Mouse (Mus musculus) ES-Bruce4 (cell line): Measurements from ENCODE around the gene Runx2. TPM values are rescaled to one million over a fixed set of nuclear protein-coding genes. Genes with fewer than 3 reads are reported as not detected.

Source experiments
- H3K27ac ChIP-seq: 2 replicates; pipeline ENCODE4 v1.5.1; 2012; ENCODE audit warnings: low read length, inconsistent platforms; ENCODE audit not compliant: insufficient read depth
- H3K27me3 ChIP-seq: 2 replicates; pipeline ENCODE4 v1.6.1; 2012; ENCODE audit warnings: mild to moderate bottlenecking, low read length, inconsistent platforms; ENCODE audit not compliant: control insufficient read depth, poor library complexity, insufficient read depth, severe bottlenecking
- H3K36me3 ChIP-seq: 2 replicates; pipeline ENCODE4 v1.6.1; 2012; ENCODE audit warnings: inconsistent platforms, mild to moderate bottlenecking, low read length, moderate library complexity; ENCODE audit not compliant: control insufficient read depth, poor library complexity, insufficient read depth, severe bottlenecking
- H3K4me1 ChIP-seq: one replicate; pipeline ENCODE4 v1.8.1; 2011; ENCODE audit warnings: low read length; ENCODE audit not compliant: control insufficient read depth, insufficient read depth
- H3K4me3 ChIP-seq: 2 replicates; pipeline ENCODE4 v1.5.1; 2011; ENCODE audit warnings: low read depth, mild to moderate bottlenecking, low read length
- H3K9ac ChIP-seq: 2 replicates; pipeline ENCODE4 v1.6.1; 2012; ENCODE audit warnings: low read depth, mild to moderate bottlenecking, inconsistent platforms; ENCODE audit not compliant: poor library complexity, severe bottlenecking
- H3K9me3 ChIP-seq: replicated peaks from 2 replicates; pipeline ENCODE4 v1.6.1; 2012; ENCODE audit warnings: mild to moderate bottlenecking, low read length, inconsistent platforms; ENCODE audit not compliant: control insufficient read depth, poor library complexity, insufficient read depth, severe bottlenecking
- CTCF ChIP-seq: IDR thresholded peaks from one replicate; pipeline ENCODE4 v1.8.1; 2011; ENCODE audit warnings: low read depth, low read length
- EP300 ChIP-seq: IDR thresholded peaks from 2 replicates; pipeline ENCODE4 v1.6.1; 2011; ENCODE audit warnings: low read depth, low read length; ENCODE audit not compliant: insufficient read depth
- POLR2A ChIP-seq: IDR thresholded peaks from one replicate; pipeline ENCODE4 v1.8.1; 2011; ENCODE audit warnings: low read length; ENCODE audit not compliant: insufficient read depth
- polyA plus RNA-seq: library from polyadenylated mRNA; stranded (reverse); fragments of >200 nt; gene quantifications from 2 replicates; pipeline ENCODE4 v1.2.4, GENCODE M21; 2011; ENCODE audit warnings: low read depth; ENCODE audit not compliant: missing spikeins, insufficient read depth, insufficient read length

The Runx2 gene
- polyA plus RNA-seq, 1 experiment, result 0.39 TPM

DNA sequence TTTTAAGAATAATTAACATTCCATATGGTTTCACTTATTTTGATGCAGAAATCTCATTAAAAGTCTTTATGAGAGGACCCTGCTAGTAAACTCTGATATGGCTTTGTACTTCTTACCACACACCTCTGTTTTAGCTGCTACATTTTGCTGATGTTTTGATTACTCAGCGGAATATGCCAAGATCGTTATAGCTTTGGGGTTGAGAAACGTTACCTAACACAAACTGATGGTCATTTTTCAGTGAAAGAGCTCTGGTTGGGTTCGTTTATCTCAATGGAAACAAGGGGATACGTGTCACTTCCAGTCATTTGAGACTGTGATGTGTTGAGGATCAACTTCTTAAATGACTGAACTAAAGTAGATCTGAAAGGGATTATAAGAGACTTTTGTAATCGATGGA is 203.8 kb downstream of the Runx2 start:
- Histone ChIP-seq H3K9me3 (no peaks in the 10 kb centered on the region), H3K4me1 (no peaks in the 10 kb centered on the region), H3K9ac (no peak overlapping the region), H3K27ac (no peak overlapping the region), H3K4me3 (no peak overlapping the region), H3K27me3 (no peaks in the 10 kb centered on the region), H3K36me3 (no peaks in the 10 kb centered on the region)
- TF ChIP-seq EP300, result no peak

DNA sequence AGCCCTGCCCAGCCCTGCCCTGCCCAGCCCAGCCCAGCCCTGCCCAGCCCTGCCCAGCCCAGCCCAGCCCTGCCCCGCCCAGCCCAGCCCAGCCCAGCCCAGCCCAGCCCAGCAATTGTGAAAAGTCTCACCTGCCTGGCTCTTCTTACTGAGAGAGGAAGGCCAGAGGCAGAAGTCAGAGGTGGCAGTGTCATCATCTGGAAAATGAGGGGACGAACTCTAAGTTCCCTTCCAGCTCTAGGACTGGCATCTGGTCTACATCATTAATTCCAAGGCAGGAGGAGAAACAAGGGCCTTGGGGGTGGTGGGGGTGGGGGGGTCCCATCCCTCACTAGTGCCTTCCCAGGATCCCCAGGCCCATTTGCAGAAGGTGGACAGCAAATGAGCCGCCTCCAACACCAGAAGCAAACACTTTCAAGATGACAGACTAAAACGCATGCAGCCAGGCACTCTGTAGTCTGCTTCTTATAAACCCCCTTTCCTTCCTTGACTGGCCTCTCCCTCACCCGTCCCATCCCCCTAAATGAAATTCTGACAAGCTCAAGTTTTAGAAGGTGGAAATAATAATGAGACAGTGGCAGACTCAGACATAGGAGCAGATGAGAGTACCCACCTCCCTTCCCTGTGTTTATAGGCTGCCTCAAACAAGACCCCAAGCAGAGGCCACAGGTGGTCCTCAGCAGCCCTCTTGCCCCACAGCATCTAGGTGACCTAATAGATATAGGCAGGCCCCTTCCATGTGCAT is 204.5 kb downstream of the Runx2 start:
- no peaks in the 10 kb centered on the region for H3K27me3 ChIP-seq
- H3K27ac ChIP-seq, result no peak overlapping the region
- no peaks in the 10 kb centered on the region for H3K9me3 ChIP-seq
- H3K9ac ChIP-seq, result no peak overlapping the region
- no peaks in the 10 kb centered on the region for H3K4me1 ChIP-seq
- H3K4me3 ChIP-seq, result no peak overlapping the region
- no peaks in the 10 kb centered on the region for H3K36me3 ChIP-seq
- TF ChIP-seq POLR2A, result no peak
- TF ChIP-seq CTCF, result no peak
- no peak for TF ChIP-seq EP300

DNA sequence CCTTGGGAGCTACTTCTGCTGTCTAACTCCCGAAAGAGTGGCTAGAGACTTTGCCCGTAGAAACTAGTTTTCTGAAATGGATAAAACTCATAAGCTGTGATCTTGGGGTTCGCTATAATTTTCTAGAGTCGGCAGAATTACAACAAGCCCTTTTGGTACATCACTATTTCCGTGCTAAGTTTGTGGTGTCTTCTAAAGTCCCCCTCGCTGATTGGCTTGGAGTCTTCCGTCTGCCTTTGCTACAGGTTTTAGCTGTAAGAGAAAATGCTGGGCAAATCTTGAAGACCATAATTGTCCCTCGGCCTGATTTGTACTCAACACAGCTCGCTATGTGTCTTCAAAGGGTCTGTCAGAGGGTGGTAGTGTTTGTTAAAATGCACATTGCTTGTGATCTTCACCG is 205.2 kb downstream of the Runx2 start:
- Histone ChIP-seq H3K27ac (no peak overlapping the region), H3K4me1 (no peaks in the 10 kb centered on the region), H3K36me3 (no peaks in the 10 kb centered on the region), H3K9me3 (no peaks in the 10 kb centered on the region), H3K9ac (no peak overlapping the region), H3K4me3 (no peak overlapping the region), H3K27me3 (no peaks in the 10 kb centered on the region)
- TF ChIP-seq CTCF (no peak), POLR2A (no peak), EP300 (no peak)

DNA sequence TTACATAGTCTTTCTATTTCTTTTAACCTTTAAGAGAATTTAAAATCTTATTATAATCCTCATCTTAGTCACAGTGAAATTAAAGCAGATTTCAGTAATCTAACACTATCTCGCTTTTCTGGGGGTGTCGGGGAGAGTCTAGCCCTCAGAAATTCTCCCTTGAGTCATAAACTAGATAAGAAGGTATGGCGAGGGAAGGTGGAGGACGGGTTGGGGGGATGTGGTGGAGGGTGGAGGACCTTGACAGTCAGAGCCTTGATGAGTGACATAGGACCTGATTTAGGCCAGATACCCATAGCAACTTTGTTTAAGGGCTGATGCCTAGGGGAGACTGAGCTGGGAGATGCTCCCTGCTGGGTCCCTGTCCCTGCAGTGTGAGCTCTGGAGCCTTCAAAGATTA is 205.7 kb downstream of the Runx2 start:
- no peak for TF ChIP-seq POLR2A
- no peaks in the 10 kb centered on the region for H3K27me3 ChIP-seq
- no peaks in the 10 kb centered on the region for H3K36me3 ChIP-seq
- H3K9me3 ChIP-seq, result no peaks in the 10 kb centered on the region
- H3K4me1 ChIP-seq, result no peaks in the 10 kb centered on the region
- no peak overlapping the region for H3K4me3 ChIP-seq
- H3K27ac ChIP-seq, result no peak overlapping the region
- no peak overlapping the region for H3K9ac ChIP-seq

DNA sequence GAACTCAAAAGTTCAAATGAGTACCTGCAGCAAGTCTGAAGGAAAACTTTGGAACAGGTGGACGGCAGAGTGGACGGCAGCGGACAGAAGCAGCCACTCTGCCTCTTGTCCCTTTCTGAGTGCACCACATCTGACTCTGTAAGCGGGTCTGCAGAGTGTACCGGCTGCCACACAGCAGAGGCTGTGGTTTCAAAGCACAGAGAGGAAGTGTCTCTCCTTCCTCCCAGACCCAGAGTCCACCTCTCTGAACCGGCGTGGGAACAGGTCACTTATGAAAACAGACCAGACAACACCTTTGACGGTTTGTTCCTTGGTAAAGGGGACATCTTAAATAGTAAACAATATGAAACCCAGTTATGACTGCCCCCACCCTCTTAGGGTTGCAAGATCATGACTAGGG is 207.2 kb downstream of the Runx2 start:
- Histone ChIP-seq H3K27me3 (no peaks in the 10 kb centered on the region), H3K36me3 (no peaks in the 10 kb centered on the region), H3K27ac (no peak overlapping the region), H3K9me3 (no peaks in the 10 kb centered on the region), H3K9ac (no peak overlapping the region), H3K4me1 (no peaks in the 10 kb centered on the region), H3K4me3 (no peak overlapping the region)
- TF ChIP-seq CTCF (no peak), EP300 (no peak), POLR2A (no peak)

DNA sequence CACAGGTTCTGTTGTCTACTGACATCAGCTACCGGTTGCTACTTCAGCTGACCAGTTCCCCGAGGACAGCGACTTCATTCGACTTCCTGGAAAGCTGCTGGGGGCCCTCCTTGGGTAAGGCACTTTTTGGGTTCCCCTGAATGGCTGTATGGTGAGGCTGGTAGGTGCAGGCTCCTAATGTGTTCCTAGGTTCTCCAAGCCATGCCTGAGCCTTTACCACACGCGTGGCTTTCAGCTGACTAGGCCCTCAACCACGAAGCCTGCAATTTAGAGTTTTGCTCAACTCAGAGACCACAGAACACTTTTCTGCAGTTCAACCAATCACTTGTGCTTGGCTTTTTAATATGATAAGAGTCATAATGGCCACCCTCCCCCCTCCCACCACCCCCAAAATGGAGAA is 208.4 kb downstream of the Runx2 start:
- Histone ChIP-seq H3K4me1 (no peaks in the 10 kb centered on the region), H3K27me3 (no peaks in the 10 kb centered on the region), H3K9ac (no peak overlapping the region), H3K27ac (no peak overlapping the region), H3K4me3 (no peak overlapping the region), H3K9me3 (no peaks in the 10 kb centered on the region), H3K36me3 (no peaks in the 10 kb centered on the region)
- TF ChIP-seq EP300 (no peak), POLR2A (no peak), CTCF (no peak)
